Mouse (Mus musculus) mammary gland, adult 2 months (tissue): Measurements from ENCODE around the gene Mxd1. TPM values are rescaled to one million over a fixed set of nuclear protein-coding genes. Genes with fewer than 3 reads are reported as not detected.

Experiments
- polyA plus RNA-seq: library from polyadenylated mRNA; depleted of rRNA; stranded (reverse); fragments of >200 nt; gene quantifications from 2 replicates; pipeline ENCODE4 v1.2.3, GENCODE M21; 2012; ENCODE audit warnings: low replicate concordance; rRNA removed

The Mxd1 gene
- polyA plus RNA-seq: 15.9 and 17.5 TPM in 2 replicates

DNA sequence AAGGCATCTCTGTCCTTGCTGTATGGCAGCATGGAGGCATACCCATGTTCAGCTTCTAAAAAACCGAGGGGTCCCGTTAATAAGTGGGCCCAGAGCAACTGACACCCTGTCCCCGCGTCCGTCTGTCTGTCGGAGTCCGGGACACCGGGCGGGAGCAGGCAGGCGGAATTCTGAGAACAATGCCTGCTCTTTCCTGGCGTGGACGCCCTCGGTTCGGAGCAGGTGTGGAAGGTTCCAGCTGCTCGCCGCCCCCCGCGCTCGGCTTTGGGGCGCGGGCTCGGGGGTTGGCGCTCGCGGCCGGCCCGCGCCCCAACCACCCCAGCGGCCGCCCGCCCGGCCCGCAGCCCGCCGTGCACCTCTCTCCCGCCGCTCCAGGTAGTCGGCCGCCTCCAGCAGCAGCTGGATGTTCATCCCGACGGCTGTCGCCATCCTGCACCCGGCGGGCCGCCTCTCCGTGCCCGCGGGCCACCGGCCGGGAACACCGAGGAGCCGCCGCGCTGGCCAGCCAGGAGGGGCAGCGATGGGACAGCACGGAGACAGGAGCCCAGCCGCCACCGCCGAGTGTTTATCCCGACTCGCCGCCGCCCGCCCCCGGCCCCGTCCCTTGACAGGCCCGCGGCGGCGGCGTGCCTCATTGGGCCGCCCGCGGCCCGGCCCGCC is at the start of gene Mxd1:
Mxd1 (minus strand) TSS at position 582 of the 660 bp plus-strand sequence.

DNA sequence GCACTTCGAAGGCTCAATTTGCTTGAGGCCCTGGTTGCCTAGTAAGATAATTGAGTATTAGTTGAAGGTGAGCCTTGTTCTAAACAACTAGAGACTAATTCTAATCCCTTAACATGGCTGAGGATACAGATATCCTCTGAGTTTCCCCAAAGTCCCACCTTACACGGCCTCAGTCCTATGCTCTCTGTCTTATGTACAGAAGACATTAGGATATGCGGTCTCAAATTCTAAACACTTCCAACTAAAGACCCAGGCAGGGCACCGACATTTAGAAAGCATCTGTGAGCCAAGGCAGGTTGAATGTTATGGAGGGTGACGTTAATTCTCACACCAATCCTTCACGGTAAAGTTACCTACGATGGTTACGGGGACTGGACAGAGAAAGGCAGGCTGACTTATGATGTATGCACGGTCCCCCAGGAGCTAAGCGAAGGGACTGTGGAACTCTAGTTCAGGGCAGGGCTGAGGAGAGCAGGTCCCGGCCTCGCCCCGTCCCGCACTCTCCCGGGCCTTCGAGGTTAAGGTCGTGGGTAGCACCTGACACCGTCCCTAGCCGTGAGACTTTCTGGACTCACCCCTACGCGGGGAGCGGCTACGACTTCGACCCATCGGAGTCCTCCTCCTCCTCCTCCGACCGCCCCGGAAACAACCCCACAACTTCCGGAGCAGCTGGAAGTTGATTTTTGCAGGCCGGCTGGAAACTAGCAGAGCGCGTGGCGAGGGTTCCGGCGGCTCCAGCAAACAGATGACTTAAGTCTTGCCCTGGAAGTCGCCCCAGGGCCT is 15.1 kb upstream of the Mxd1 start, which contains the start of gene Snrnp27:
Snrnp27 (minus strand) TSS at position 651 of the 783 bp plus-strand sequence.

DNA sequence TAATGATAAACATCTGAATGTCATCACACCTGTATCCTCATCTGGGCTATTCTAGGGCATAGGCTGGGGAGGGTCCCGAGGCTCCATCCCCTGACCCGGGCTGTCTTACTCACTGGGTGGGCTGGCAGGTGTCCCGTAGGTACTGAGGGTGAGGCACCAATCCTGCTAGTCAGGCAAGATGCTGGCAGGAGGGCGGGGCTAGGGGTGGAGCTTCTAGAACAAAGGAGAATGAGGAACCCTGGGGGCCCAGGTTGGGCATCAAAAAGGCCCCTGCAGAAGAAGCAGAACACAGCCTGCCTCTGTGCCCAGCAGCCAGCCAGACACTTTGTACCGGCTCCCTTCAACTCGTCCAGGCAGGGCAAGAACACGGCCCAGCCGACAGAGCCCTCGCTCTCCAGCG is 41.0 kb downstream of the Mxd1 start, which contains the start of gene Asprv1:
Asprv1 (plus strand) TSS at position 219 of the 400 bp plus-strand sequence.

Other genes starting within 250 kb of the Mxd1 start
- gene Gm44790, start 242.5 kb downstream of the Mxd1 start, polyA plus RNA-seq: 5.0 and 9.9 TPM in 2 replicates
- 10.5 and 17.2 TPM in 2 replicates for gene C87436, start 230.8 kb downstream of the Mxd1 start, polyA plus RNA-seq
- gene Pcbp1, start 142.8 kb downstream of the Mxd1 start, polyA plus RNA-seq: 109 and 247 TPM in 2 replicates
- gene Asprv1, start 41.0 kb downstream of the Mxd1 start, polyA plus RNA-seq: 1.4 and 6.4 TPM in 2 replicates
- gene Snrnp27, start 15.4 kb upstream of the Mxd1 start, polyA plus RNA-seq: 6.5 and 10.6 TPM in 2 replicates
- gene Gmcl1, start 64.2 kb upstream of the Mxd1 start, polyA plus RNA-seq: 5.7 and 12.6 TPM in 2 replicates
- gene Anxa4, start 124.4 kb upstream of the Mxd1 start, polyA plus RNA-seq: 27.3 and 57.9 TPM in 2 replicates
- gene Aak1, start 180.4 kb upstream of the Mxd1 start, polyA plus RNA-seq: 20.0 and 31.3 TPM in 2 replicates